ENCODE assay signal across 8 mouse cellular contexts in the genomic region with DNA sequence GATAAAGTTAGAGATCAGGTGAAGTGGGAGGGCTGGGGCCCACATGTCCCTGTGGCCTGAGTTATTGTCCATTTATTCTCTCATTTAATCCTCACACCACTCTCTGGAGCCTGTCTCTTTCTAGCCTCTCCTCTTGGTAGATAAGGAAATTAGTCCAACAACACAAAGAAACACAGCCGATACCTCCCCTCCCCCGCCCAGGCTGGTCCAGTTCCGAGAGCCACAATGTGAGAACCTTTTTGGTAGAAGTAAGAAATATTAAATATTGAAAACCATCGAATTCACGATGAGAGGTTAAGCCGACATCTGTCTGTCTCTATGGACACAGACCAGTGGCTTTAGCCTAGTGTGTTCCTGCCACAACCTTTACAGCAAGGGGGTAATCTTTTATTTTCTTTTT. TPM values are rescaled to one million over a fixed set of nuclear protein-coding genes. Genes with fewer than 3 reads are reported as not detected.
DNase-seq lines count a peak whose midpoint lies in the region; ATAC-seq and TF ChIP-seq lines count a peak whose summit lies in the region.

No protein-coding gene starts in this region.

- peak overlapping the region; percentile 27 for H3ac ChIP-seq in myocyte (ENCODE audit: control insufficient read depth, insufficient read length)

- WGBS in embryonic facial prominence, embryonic 11.5 days = 60% methylated on average over 6 of the region's 6 CpGs
- WGBS in hindbrain, embryonic 16.5 days = 20% methylated on average over 6 of the region's 6 CpGs

- intact Hi-C loops in left cerebral cortex, adult 2 months (cut with DNase I) = loop anchor here (2.0 kb wide), 1 partner anchor 32 kb away; a partner anchor contains a TSS

- no peaks in the 10 kb centered on the region for H3K4me1 ChIP-seq in embryonic facial prominence, embryonic 11.5 days (ENCODE audit: control insufficient read depth, insufficient read depth, low read length)
- peaks cover 38% of the 10 kb centered on the region for H3K4me1 ChIP-seq in hindbrain, embryonic 16.5 days (ENCODE audit: control insufficient read depth, insufficient read depth, low read depth, low read length)

- peaks cover 7% of the 10 kb centered on the region for H3K79me2 ChIP-seq in myocyte (ENCODE audit: control insufficient read depth, insufficient read depth)

- no peaks in the 10 kb centered on the region for H3K9me3 ChIP-seq in embryonic facial prominence, embryonic 11.5 days (replicated peaks; ENCODE audit: control insufficient read depth, low read length)
- no peaks in the 10 kb centered on the region for H3K9me3 ChIP-seq in hindbrain, embryonic 16.5 days (ENCODE audit: control insufficient read depth, low read length)

- no peak for ATAC-seq in embryonic facial prominence, embryonic 11.5 days (replicated peaks; ENCODE audit: insufficient number of reproducible peaks, low FRiP score, low TSS enrichment, low read depth)
- ATAC-seq in hindbrain, embryonic 16.5 days = no peak

- no peak overlapping the region for H3K4me2 ChIP-seq in embryonic facial prominence, embryonic 11.5 days (ENCODE audit: low read depth, low read length)
- peak overlapping the region; percentile 85 for H3K4me2 ChIP-seq in hindbrain, embryonic 16.5 days (ENCODE audit: low read length)
- peak overlapping the region; percentile 95 for H3K4me2 ChIP-seq in myocyte (ENCODE audit: low read depth)

- DNase-seq in left cerebral cortex, adult 2 months (ENCODE audit: extremely low spot score in 1 of 2, low spot score in 2 of 2) = no peak
- DNase-seq in left cerebral cortex, adult 8-10 months (ENCODE audit: low spot score in 2 of 2) = no peak
- no peak for DNase-seq in embryonic facial prominence, embryonic 11.5 days (ENCODE audit: low spot score)
- no peak for DNase-seq in ovary, postnatal 10 days (ENCODE audit: low spot score)
- DNase-seq in urinary bladder, adult 18-20 months (ENCODE audit: low spot score in 2 of 2) = no peak
- no peak for DNase-seq in natural killer cell, adult 2 months (ENCODE audit: low spot score in 2 of 2)

- H3K27ac ChIP-seq in left cerebral cortex, adult 2 months = peak overlapping the region; percentile 99
- no peak overlapping the region for H3K27ac ChIP-seq in embryonic facial prominence, embryonic 11.5 days (replicated peaks; ENCODE audit: low read depth, low read length)
- H3K27ac ChIP-seq in hindbrain, embryonic 16.5 days (ENCODE audit: low read depth, low read length) = peak overlapping the region; percentile 98

- H3K9ac ChIP-seq in embryonic facial prominence, embryonic 11.5 days (replicated peaks; ENCODE audit: low read length) = peak overlapping the region; percentile 18; the same call in 1 of the 2 replicates
- H3K9ac ChIP-seq in hindbrain, embryonic 16.5 days (ENCODE audit: low read depth, low read length) = peak overlapping the region; percentile 83

- TF ChIP-seq POLR2A in myocyte (IDR thresholded peaks at IDR 0.05; ENCODE audit: insufficient read length, low read depth) = no peak

- TF ChIP-seq CTCF in left cerebral cortex, adult 2 months (IDR thresholded peaks at IDR 0.05) = no peak

- H3K36me3 ChIP-seq in embryonic facial prominence, embryonic 11.5 days (replicated peaks; ENCODE audit: control insufficient read depth, insufficient read depth, low read depth, low read length) = no peaks in the 10 kb centered on the region
- no peaks in the 10 kb centered on the region for H3K36me3 ChIP-seq in hindbrain, embryonic 16.5 days (ENCODE audit: control insufficient read depth, insufficient read depth, low read length)
- no peaks in the 10 kb centered on the region for H3K36me3 ChIP-seq in myocyte (ENCODE audit: control insufficient read depth, insufficient read depth)

- H3K4me3 ChIP-seq in left cerebral cortex, adult 2 months = peak overlapping the region; percentile 68
- no peak overlapping the region for H3K4me3 ChIP-seq in embryonic facial prominence, embryonic 11.5 days (ENCODE audit: low read depth, low read length)
- H3K4me3 ChIP-seq in hindbrain, embryonic 16.5 days (ENCODE audit: low read length) = peak overlapping the region; percentile 48
- peak overlapping the region; percentile 44 for H3K4me3 ChIP-seq in myocyte

- H3K27me3 ChIP-seq in embryonic facial prominence, embryonic 11.5 days (ENCODE audit: control insufficient read depth, insufficient read depth, low read length) = no peaks in the 10 kb centered on the region
- no peaks in the 10 kb centered on the region for H3K27me3 ChIP-seq in hindbrain, embryonic 16.5 days (replicated peaks; ENCODE audit: control insufficient read depth, insufficient read depth, low read length)
- H3K27me3 ChIP-seq in myocyte (ENCODE audit: control insufficient read depth, insufficient read depth, insufficient read length) = no peaks in the 10 kb centered on the region

TF ChIP-seq in myocyte, 11 proteins besides CTCF, POLR2A, EP300 and RAD21:
- TF ChIP-seq TCF3 (IDR thresholded peaks at IDR 0.05; ENCODE audit: insufficient read length, low read depth) = no peak
- TF ChIP-seq REST (IDR thresholded peaks at IDR 0.05; ENCODE audit: insufficient read depth, insufficient read length) = no peak
- no peak for TF ChIP-seq SRF (IDR thresholded peaks at IDR 0.05; ENCODE audit: control insufficient read depth, insufficient read length, low read depth)
- TF ChIP-seq POLR2AphosphoS2 (IDR thresholded peaks at IDR 0.05; ENCODE audit: insufficient read length, low read depth) = no peak
- no peak for TF ChIP-seq USF1 (IDR thresholded peaks at IDR 0.05; ENCODE audit: low read depth)
- no peak for TF ChIP-seq E2F4 (IDR thresholded peaks at IDR 0.05; ENCODE audit: insufficient read depth)
- no peak for TF ChIP-seq CEBPB (IDR thresholded peaks at IDR 0.05; ENCODE audit: insufficient read depth, poor library complexity, severe bottlenecking)
- no peak for TF ChIP-seq MYOG (IDR thresholded peaks at IDR 0.05; ENCODE audit: control insufficient read depth in 1 of 3, insufficient read depth in 1 of 3, insufficient read length in 2 of 3, low read depth in 2 of 3)

RNA-seq across cellular contexts. Expression of a gene that starts 31.2 kb away (rescaled TPM):
- total RNA-seq in left cerebral cortex, adult 2 months (2021) = 100 to 1,000 TPM; 817 to 827 TPM
- total RNA-seq in left cerebral cortex, adult 8-10 months (2022) = 100 to 1,000 TPM; 904 to 960 (median 945) TPM
- polyA plus RNA-seq in embryonic facial prominence, embryonic 11.5 days (2014; fragmentation: Nextera tagmentation; extraction: Ambion mirVana) = 3,177 and 3,658 TPM in 2 replicates
- 15,480 and 15,543 TPM in 2 replicates for polyA plus RNA-seq in hindbrain, embryonic 16.5 days (2015; fragmentation: Nextera tagmentation; extraction: Ambion mirVana)
- 3,074 TPM for polyA plus RNA-seq in myocyte (2012; fragmentation: generic; extraction: Trizol)

RNA-seq across cellular contexts. Expression of a gene that starts 31.3 kb away (rescaled TPM):
- not detected for total RNA-seq in left cerebral cortex, adult 2 months (2021)
- not detected for total RNA-seq in left cerebral cortex, adult 8-10 months (2022)
- not detected in 2 replicates for polyA plus RNA-seq in embryonic facial prominence, embryonic 11.5 days (2014; fragmentation: Nextera tagmentation; extraction: Ambion mirVana)
- polyA plus RNA-seq in hindbrain, embryonic 16.5 days (2015; fragmentation: Nextera tagmentation; extraction: Ambion mirVana) = not detected in 2 replicates
- 0.84 TPM for polyA plus RNA-seq in myocyte (2012; fragmentation: generic; extraction: Trizol)

RNA-seq across cellular contexts. Expression of a gene that starts 45.0 kb away (rescaled TPM):
- total RNA-seq in left cerebral cortex, adult 2 months (2021) = 10 to 100 TPM; 56.1 to 61.4 TPM
- 10 to 100 TPM; 41.1 to 59.7 (median 56.5) TPM for total RNA-seq in left cerebral cortex, adult 8-10 months (2022)
- polyA plus RNA-seq in embryonic facial prominence, embryonic 11.5 days (2014; fragmentation: Nextera tagmentation; extraction: Ambion mirVana) = 132 and 138 TPM in 2 replicates
- polyA plus RNA-seq in hindbrain, embryonic 16.5 days (2015; fragmentation: Nextera tagmentation; extraction: Ambion mirVana) = 20.8 and 23.3 TPM in 2 replicates
- polyA plus RNA-seq in myocyte (2012; fragmentation: generic; extraction: Trizol) = 462 TPM

RNA-seq across cellular contexts. Expression of a gene that starts 50.3 kb away (rescaled TPM):
- 100 to 1,000 TPM; 509 to 550 TPM for total RNA-seq in left cerebral cortex, adult 2 months (2021)
- 100 to 1,000 TPM; 560 to 600 (median 569) TPM for total RNA-seq in left cerebral cortex, adult 8-10 months (2022)
- polyA plus RNA-seq in embryonic facial prominence, embryonic 11.5 days (2014; fragmentation: Nextera tagmentation; extraction: Ambion mirVana) = 2,291 and 2,381 TPM in 2 replicates
- 1,672 and 1,683 TPM in 2 replicates for polyA plus RNA-seq in hindbrain, embryonic 16.5 days (2015; fragmentation: Nextera tagmentation; extraction: Ambion mirVana)
- 2,204 TPM for polyA plus RNA-seq in myocyte (2012; fragmentation: generic; extraction: Trizol)
